Mouse (Mus musculus): ENCODE data around the gene Itgb5.

The Itgb5 gene

DNA sequence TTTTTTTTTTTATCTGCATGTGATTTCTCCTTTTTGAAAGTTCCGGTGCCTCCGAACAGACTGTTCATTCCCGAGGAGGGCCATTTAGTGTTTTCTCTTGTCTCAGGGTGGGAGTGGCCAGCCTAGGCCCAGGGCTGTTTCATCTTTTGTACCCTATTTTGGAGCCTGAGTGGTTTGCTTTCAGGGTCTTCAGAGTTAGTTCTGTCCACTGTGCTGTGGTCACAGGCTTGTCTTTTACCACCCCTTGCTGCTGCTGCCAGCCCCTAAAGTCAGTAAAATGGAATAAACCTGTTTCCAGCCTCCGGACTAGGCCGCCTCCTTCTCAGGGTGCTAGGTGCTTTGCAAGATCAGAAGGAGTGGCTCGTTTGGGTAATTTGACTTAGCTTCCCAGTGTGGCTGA lies 2.6 kb downstream of the Itgb5 start:
- no peak for DNase-seq (ENCODE audit: low spot score)

DNA sequence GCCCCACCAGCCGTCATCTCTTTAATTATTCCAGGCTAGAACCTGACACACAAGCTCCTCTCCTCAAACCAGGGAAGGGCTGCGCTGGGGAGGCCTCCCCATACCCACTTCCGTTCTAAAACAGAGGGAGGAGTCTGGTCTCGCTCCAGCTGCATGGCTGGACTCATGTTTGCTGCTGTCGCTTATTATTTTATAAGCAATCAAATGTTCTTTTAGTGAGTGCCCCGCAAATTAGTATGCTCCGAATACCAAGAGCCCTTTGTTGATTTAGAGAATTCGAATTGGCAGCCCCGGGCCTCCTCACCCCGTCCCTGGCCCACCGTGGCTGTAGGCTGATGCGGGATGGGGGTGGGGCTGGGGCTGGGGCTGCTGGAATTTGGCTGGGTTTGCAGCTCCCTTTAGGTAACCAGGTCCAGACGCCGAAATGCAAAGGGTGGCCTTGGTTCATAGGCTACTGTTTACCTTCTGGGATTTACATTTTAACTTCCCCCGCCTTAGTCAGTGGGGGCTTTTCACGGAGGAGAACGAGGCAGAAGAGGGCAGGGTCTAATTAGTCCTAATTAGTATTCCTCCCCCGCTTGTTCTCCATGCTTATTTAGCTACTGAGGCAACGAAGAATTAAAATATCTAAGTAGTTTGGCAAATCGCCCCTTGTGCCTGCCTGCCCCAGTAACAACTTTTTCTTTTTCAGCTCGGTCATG lies 3.4 kb downstream of the Itgb5 start:
- peak; percentile 54 for DNase-seq (ENCODE audit: low spot score)

DNA sequence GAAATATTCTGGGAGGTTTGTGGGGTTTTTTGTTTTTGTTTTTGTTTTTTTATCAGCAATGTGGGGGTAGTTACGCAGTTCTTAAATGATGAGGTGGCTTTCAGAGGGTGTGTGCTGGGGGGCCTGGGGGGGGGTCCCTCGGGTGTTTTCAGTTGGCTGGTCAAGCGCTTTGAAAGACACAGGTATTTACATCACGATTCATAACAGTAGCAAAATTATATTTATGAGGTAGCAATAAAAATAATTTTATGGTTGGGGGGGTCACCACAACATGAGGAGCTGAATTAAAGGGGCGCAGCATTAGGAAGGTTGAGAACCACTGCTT lies 3.9 kb downstream of the Itgb5 start:
- no peak for DNase-seq (ENCODE audit: low spot score)

DNA sequence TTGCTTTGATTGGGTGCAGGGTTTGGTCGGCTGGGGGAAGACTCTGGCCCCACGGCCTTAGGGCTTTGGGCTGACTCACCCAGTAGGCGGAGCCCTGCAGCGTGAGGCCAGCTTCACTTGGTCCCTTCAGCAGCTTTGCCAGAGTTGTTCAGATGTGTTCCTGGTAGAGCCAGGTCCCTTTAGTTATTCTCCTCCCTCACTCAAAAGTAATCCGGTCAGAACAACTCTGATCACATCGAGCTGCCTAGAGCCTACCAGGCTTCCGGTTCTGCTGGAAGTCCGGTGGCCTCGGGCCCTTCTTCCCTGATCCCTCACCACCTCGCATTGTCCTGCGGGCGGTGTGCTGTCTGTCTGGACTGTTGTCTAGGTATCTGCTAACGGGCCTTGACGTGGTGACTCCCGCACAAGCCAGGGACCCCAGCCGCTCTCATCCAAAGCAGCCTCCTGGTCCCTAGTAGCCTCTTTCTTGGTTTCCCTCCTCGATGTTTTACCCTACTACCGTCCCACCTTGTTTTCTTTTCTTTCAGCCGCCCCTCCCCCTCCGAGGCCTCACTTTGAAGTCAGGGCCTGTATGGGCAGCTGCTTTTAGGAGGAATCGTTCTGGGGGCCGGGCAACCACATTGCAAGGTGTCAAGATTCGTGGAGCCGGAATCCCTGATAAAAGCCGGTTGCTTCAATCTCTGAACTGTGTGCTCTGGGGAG lies 4.5 kb downstream of the Itgb5 start:
- peak; percentile 71 for DNase-seq (ENCODE audit: low spot score)

DNA sequence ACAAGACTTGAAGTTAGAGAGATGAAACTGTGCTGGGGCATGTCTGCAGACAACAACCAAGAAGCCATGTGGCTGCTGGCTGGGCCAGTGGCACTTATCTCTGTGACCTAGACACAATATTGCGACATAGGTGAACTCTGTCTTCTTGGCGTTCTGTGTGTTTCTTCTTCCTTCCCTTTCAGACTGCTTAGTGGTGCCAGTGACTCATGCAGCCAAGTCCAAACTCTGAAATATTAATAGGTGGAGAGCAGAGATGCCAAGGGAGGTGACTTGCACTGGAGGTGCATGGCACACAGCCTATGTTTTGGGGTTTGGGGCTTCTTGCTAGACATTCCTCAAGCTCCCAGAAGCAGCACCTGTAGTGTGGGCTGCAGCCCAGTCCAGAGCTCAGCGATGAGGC lies 7.2 kb downstream of the Itgb5 start:
- DNase-seq (ENCODE audit: low spot score): no peak

DNA sequence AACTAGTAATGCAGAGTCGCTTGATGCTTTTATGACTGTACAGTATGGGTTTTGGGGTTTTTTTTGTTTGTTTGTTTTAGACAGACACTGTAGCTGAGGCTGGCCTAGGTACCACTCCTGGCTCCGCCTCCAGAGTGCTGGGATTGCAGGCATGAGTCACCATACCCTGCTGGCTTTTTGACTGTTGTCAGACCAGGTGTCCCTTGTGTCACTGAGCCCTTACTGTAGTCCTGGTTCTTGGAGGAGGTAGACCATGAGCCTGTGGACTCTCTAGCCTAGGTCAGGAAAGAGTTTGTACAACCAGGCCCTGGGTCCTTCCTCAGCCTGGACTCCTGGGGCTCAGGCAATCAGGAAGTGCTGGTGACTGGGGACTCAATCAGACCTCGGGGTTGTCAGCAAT lies 7.7 kb downstream of the Itgb5 start:
- no peak for DNase-seq (ENCODE audit: low spot score)

DNA sequence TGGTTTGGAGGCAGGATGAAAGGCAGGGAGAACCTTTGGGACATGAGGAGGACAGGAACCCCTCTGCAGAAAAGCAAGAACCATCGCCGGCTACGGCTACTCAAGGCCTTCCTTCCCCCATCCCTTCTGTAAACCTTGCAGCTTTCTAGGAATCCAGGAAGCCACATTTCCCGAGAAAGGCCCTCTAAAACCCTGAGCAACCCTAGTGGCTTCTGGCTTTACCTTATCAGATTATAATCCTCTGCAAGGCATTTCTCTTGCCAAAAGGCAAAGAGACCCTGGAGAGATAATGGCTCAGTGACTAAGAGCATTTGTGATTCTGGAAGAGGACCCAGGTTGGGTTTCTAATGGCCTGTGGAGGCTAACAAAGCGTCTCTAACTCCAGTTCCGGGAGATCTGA lies 11.2 kb downstream of the Itgb5 start:
- DNase-seq (ENCODE audit: low spot score): no peak

DNA sequence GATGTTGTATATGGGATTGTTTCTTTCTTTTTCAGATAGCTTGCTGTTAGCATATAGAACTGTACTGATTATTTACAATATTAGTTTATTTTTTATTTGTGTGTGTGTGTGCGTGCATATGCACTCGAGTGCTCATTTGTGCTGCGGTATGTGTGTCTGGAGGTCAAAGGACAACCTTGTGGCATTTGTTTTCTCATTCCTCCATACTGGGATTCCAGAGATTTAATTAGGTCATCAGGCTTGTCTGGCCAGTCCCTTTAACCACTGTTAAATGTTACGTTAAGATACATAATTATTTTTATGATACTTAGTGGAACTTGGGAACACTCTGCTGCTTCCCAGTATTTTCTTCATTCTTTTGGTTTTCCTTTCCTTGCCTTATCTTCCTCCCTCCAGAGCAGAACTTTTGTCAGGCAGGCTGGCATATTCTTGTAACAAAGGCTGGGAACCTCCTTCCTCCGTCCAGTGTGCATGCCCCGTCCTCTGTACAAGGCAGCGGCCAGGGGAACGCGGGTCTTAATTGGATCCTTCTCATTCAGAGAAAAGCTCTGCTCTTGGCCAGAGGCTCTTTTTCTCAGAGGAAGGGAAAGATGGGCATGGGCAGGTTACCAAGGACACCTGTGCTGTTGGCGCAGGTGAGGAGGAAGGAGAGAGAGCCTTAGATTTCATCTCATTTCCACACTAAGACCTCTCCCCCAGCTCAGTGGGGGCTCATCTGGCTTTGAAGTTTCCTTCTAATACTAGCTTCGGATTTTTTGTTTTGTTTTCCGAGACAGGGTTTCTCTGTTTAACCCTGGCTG lies 12.8 kb downstream of the Itgb5 start:
- DNase-seq (ENCODE audit: low spot score): peak; percentile 63

DNA sequence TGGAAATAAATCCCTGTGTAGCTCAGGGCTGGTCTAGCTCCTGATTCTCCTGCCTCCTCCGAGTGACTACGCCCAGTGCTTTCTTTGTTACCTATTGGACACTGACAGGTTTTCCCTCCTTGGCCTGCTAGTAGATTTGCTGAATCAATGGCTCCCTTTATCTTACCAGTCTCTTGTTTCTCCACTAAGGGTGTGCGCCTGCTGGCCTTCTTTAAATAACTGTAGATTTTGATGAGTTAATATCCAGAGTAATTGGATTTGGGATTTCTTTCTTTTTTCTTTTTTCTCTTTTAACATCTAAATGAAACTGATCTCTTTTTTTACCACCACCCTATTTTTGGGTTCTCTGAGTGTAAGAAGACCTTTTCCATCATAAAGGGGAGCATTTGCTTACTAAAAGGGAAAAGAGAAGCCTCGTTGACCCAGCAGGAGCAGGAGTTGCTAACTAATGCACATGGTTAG lies 14.7 kb downstream of the Itgb5 start:
- DNase-seq (ENCODE audit: low spot score): no peak

DNA sequence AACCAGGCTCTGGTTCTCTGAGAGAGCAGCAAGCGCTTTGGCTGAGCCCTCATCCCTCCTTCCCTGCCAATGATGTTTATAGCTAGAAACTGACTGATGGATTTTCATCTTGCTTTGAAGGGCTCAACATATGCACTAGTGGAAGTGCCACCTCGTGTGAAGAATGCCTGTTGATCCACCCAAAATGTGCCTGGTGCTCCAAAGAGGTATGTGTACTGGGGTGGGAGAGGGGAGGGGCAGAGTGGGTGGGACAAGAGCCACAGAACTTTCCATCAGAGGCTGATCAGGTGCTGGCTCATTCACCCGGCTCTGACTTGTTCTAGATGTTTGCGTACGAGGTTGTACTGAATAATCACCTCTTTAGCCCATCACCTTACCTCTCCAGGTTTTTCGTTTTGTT lies 15.4 kb downstream of the Itgb5 start:
- no peak for DNase-seq (ENCODE audit: low spot score)

DNA sequence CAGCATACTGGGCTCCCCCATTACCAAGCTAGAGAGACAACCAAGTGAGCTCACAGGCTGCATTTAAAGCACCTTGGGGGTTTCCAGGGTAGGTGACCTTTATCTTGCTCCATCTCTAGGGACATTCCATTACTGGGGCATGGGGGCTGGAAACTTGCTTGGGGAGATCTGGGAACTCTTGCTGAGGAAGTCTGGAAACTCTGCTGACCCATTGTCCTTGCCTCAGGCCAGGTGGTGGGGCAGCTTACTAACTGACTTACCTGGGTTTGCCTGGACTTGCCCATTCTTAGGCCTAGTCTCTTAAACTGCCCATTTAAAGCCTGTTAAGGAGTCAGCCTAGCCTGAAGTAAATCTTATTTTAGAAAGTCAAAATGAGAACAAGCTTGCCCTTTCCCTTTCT lies 23.8 kb downstream of the Itgb5 start:
- no peak for DNase-seq (ENCODE audit: low spot score)

DNA sequence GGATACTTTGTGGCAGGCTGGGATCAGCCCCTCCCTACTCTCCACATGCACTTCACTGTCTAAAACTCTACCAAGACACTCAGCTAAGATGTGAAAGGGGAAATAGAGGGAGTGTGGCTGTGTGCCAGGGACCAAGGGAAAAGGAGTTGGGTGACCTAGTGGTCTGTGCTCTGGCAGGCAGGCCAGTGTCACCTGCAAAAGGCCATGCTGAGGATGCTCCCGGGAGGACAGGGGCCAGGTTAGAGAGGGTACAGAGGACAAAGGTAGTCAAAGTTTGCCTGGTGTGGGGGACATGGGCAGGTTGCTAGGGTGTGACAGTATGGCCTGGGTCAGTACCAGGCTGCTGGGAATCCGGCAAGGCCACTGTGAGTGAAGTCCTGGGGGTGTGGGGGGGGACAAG lies 29.3 kb downstream of the Itgb5 start:
- no peak for DNase-seq (ENCODE audit: low spot score)

DNA sequence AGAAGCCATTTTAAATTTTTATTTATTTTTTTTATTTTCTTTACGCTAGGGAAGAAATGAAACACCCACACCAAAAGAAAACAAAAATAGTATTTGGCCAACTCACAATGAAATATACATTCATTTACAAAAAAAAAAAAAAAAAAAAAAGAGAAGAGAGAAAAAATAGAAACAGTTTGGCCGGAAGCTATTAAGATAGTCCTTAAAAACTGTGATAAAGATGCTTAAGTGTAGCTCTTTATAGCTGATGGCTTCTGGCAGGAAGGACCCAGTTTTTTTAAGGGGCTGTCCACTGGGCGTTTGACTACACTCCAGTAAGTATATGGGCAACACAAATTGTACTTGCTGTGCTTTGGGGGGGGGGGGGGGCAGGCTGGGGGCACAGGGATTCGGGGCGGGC lies 29.9 kb downstream of the Itgb5 start:
- DNase-seq (ENCODE audit: low spot score): no peak

DNA sequence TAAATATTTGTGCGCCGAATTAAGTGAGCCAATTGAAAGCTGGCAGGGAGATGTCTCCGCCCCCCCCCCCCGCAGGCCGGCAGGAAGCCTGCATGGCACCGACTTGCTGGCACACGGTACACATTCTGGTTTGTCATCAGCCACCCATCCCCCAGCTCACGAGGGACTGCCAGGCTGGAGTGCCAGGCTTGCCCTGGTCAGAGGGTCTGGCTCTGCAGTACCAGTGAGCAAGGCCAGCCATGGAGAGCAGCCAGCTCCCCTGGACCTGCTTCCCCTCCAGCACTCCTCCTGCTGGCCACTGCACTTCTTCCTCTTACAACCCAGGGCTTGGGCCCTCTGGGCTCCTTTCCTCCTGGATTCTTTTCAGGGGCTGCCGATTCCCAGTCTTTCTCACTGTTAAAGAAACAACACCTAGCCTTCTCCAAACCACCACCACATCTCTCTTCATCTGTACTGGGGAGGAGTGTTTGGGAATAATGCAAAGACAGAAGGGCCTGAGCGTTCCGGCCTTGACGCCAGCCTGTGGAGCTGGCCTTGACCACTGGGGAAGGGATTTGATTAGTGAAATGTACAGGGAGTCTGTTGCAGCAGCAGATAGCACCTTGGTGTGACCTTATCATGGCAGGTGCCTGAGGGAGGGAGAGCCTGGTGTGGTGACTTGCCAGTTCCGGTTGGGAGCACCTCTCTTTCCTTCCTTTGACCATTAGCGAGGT lies 30.7 kb downstream of the Itgb5 start:
- peak; percentile 37 for DNase-seq (ENCODE audit: low spot score)

DNA sequence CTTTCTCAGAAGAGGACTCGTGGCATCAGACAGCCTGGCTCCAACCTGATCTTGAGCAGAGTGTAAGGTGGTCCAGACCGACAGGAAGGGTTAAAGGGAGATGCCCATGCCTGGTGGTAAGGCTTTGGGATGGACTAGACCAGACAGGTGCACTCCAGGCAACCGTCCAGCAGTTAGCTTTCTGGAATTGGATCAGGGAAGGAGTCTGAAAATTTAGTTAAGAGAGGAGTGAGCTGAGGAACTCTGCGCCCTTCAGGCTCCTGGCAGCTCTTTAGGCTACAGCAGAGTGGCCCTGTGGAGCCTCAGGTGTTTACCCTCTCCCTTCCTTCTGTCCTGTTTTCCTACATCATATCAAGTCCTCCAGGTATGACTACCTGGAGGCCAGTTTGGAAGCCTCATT lies 32.9 kb downstream of the Itgb5 start:
- DNase-seq (ENCODE audit: low spot score): no peak

DNA sequence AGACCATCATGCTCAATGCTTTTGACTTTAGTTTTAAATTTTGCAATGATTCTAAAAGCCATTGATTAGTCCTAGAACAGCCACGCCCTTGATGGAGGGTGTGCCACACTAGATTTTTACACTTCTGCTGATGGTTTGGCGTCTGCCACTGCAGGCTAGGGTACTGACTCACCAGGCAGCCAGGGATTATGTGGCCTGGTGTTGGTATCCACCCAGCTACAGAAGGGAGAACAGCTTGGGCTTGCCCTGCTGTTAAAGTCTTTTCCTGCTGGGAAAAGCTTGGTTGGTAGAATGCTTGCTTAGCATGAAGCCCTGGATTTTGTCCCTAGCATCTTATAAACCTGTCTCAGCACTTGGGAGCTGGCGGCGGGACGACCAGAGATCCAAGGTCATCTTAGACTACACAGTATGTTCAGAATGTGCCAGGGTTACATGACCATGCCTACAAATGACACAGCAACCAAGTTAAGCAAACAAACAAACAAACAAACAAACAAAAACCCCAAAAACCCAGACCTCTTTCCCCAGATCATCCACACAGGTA lies 33.8 kb downstream of the Itgb5 start:
- DNase-seq (ENCODE audit: low spot score): no peak

DNA sequence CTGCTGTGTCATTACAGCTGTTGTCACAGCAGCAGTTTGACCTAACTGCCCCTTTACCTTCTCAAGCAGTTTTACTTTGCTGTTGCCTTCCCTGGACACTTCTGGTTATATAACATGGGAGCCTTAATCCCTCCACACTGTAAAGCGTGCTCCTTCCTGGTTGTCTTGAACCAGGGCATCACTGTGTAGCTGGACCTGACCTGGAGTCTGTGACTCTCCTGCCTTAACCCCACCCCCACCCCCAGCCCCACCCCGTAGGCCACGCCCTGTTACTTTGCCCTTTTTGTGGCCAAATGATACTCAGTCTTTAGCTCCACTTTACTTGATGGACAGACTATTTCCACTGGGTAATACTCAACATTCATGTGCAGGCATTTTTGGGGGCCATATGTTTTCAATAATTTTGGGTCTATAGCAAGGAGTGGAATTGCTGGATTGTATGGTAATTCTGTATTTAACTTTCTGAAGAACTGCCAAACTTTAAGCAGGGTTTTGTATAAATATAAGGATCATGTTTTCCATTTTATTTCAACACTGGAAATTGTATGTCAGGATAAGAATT lies 40.8 kb downstream of the Itgb5 start:
- no peak for DNase-seq (ENCODE audit: low spot score)

DNA sequence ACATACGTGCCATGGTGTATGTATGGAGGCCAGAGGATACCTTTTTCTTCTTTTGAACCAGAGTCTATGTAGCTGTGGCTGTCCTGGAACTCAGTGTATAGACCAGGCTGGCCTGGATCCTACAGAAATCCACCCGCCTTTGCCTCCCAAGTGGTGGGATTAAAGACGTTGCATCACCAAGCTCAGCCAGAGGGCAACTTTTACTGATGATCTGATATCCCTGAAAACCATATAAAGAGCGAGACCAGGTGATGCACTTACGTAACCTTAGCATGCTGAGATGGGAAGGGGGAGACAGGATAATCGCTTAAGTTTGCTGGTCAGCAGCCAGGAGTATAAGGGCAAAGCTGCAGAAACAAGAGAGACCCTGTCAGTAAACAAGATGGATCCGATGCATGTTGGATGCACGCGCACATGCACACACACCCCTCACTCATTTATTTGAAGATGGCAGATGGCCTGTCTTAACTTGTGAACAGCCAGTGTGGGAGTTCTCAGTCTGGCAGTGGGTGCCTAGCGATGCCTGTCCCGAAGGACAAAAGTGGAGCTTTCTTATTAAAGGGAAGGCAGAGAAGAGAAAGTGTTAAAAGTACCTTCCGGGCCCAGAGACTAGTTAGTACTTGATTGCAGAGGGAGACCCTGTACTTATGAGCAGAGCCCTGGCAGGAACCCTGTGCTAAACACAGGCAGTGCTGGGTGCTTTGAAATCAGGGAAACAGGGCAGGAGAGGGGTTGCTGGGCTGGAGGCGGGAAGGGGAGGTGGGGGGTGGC lies 41.7 kb downstream of the Itgb5 start:
- no peak for DNase-seq (ENCODE audit: low spot score)

DNA sequence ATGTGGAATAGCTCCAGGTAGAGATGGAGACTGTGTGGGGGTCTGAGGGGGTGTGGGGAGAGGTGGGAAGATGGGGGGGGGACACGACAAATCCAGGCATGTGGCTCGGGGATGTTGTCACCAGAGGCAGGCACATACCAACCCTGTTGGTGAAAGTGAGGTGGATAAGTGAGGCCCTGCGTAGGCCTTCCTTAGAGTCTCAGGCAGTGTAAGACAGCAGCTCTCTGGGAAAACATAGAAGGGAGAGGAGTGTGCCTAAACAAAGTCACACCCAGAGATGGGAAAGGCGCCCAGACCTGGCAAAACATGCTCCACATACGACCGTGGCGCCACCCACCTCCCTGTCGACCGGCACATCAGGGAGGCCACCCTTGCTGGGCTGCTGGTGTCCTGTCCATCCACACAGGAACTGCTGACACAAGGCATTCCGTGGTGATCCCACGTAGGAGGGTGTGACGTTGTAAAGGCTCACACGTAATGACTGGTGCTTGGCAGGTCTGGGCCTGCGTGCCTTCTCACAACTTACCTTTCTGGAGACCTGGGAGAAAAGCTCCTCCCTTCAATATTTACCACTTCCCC lies 42.5 kb downstream of the Itgb5 start:
- DNase-seq (ENCODE audit: low spot score): no peak

DNA sequence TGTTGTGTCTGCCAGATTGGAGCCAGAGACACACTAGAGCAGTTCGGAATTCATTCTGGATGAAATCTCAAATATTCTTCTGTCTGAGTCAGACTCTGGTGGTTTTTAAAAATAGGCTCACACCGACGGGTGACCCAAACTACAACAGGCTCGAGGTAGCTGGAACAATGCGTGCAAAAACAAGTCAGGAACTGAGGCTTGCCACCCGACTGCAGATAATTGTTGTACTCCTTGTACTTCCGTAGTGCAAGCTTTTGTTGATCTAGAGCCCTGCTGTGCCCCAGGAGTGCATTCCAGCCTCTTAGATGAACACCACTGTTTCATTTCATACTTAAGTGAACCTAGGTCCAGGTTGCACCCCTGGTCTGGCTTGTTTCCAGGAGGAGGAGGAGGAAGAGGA lies 43.8 kb downstream of the Itgb5 start:
- no peak for DNase-seq (ENCODE audit: low spot score)
